Mouse (Mus musculus): ENCODE measurements around the gene Gm42417.

- TF ChIP-seq CTCF (IDR thresholded peaks at IDR 0.05; ENCODE audit: borderline replicate concordance, control insufficient read depth, extremely low read depth, insufficient read depth, low read length, poor library complexity) (no peak), POLR2A (IDR thresholded peaks at IDR 0.05; ENCODE audit: control insufficient read depth, extremely low read depth, insufficient read depth, low read length, poor library complexity) (no peak)
Observed at GRCm38 (mm10) chr1:36523332-36524013, 15.8 kb downstream of the Gm42417 start.
